In the genomic region with DNA sequence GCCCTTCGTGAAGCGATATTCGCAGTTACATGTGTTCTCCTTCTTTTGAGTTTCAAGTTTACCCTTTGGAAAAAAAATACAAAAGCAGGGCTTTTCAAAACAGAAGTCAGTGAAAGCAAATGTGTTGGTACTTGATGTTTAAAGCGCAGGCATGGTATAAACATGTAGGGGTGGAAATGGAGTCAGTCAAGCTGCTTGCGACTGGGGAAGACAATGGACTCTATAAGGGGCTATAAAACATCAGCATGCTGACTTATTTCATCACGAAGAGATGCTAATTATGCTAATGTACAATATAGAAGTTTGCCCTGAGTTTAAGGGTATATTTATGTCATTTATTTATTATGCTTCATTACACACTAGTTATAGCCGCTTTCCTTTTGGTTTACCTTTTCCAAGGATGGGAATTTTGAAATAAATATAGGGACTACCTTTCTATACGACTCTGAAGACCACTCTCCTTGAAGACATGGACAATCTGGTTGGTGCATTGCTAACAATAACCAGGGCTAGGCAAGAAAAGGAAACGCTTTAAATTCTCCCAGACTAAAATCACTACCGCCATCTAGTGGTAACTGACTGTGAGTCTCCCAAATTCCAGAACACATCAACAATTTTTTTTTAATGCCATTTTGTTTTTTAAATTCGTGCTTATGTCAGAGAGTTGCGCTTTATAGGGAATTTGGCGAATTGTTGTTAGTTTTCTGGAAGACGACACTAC, we compare ENCODE assay signal across 7 mouse cellular contexts.
A peak's percentile ranks its signal among the peaks of the same experiment; 100 is the strongest.
DNase-seq lines count a peak whose midpoint lies in the region; ATAC-seq and TF ChIP-seq lines count a peak whose summit lies in the region.

No protein-coding gene starts in this region.

- peak; percentile 53 for DNase-seq in CH12.LX (ENCODE audit: extremely low read depth)
- peak; percentile 47 for DNase-seq in R1 (ENCODE audit: low read depth, low spot score)
- DNase-seq in stomach, postnatal 0 days (ENCODE audit: low spot score) = no peak

- no peak for TF ChIP-seq EP300 in CH12.LX (IDR thresholded peaks at IDR 0.05; ENCODE audit: low read length)
- TF ChIP-seq EP300 in stomach, postnatal 0 days (optimal IDR thresholded peaks at IDR 0.05) = no peak

- 49% methylated on average over 14 of the region's 14 CpGs for WGBS in intestine, postnatal 0 days
- 49% methylated on average over 14 of the region's 14 CpGs for WGBS in intestine, embryonic 16.5 days
- whole genome bisulfite sequencing in stomach, postnatal 0 days = 44% methylated on average over 14 of the region's 14 CpGs

- dilution Hi-C loops in CH12.LX (cut with MboI; ENCODE audit: extremely low pct_ligation_motif_present, extremely low pct_unique_long_range_greater_than_20kb, low sequenced_read_pairs) = no loop called here

- H3K4me3 ChIP-seq in intestine, postnatal 0 days (ENCODE audit: low read depth, low read length) = no peak overlapping the region
- no peak overlapping the region for H3K4me3 ChIP-seq in intestine, embryonic 16.5 days (ENCODE audit: low read length)
- no peak overlapping the region for H3K4me3 ChIP-seq in CH12.LX (replicated peaks in 1 of 3; ENCODE audit: low read depth in 2 of 3, low read length in 2 of 3, poor library complexity in 1 of 3)
- no peak overlapping the region for H3K4me3 ChIP-seq in stomach, postnatal 0 days (ENCODE audit: low read depth, low read length)

- no peaks in the 10 kb centered on the region for H3K27me3 ChIP-seq in intestine, postnatal 0 days (replicated peaks; ENCODE audit: control insufficient read depth, insufficient read depth, low read length)
- H3K27me3 ChIP-seq in intestine, embryonic 16.5 days (replicated peaks; ENCODE audit: control insufficient read depth, insufficient read depth, low read length) = no peaks in the 10 kb centered on the region
- H3K27me3 ChIP-seq in CH12.LX (replicated peaks) = no peaks in the 10 kb centered on the region
- no peaks in the 10 kb centered on the region for H3K27me3 ChIP-seq in stomach, postnatal 0 days (ENCODE audit: control insufficient read depth, insufficient read depth, low read length)

- no peak overlapping the region for H3K9ac ChIP-seq in intestine, postnatal 0 days (ENCODE audit: low read depth, low read length)
- no peak overlapping the region for H3K9ac ChIP-seq in intestine, embryonic 16.5 days (ENCODE audit: low read depth, low read length)
- no peak overlapping the region for H3K9ac ChIP-seq in CH12.LX (ENCODE audit: insufficient read depth, low read depth)
- H3K9ac ChIP-seq in stomach, postnatal 0 days (ENCODE audit: low read length) = no peak overlapping the region

- peak; percentile 71 for TF ChIP-seq CTCF in intestine, postnatal 0 days (IDR thresholded peaks at IDR 0.05; ENCODE audit: low read depth)
- TF ChIP-seq CTCF in CH12.LX (conservative IDR thresholded peaks at IDR 0.05 in 1 of 2, IDR thresholded peaks at IDR 0.05 in 1 of 2; ENCODE audit: low read depth in 2 of 2, low read length in 2 of 2) = peak; percentile 43 to 78; a peak in 3 of 4 replicates
- TF ChIP-seq CTCF in stomach, postnatal 0 days (IDR thresholded peaks at IDR 0.05; ENCODE audit: low read depth) = peak; percentile 80

- no peaks in the 10 kb centered on the region for H3K9me3 ChIP-seq in intestine, postnatal 0 days (ENCODE audit: control insufficient read depth)
- H3K9me3 ChIP-seq in intestine, embryonic 16.5 days (ENCODE audit: control insufficient read depth, low read length) = no peaks in the 10 kb centered on the region
- H3K9me3 ChIP-seq in CH12.LX (replicated peaks; ENCODE audit: low read length) = no peaks in the 10 kb centered on the region
- no peaks in the 10 kb centered on the region for H3K9me3 ChIP-seq in stomach, postnatal 0 days (ENCODE audit: control insufficient read depth, low read length)

- in situ Hi-C loops in CH12.LX (cut with MboI; ENCODE audit: low pct_ligation_motif_present, low pct_unique_long_range_greater_than_20kb, low sequenced_read_pairs) = no loop called here

- ATAC-seq in intestine, postnatal 0 days = no peak
- ATAC-seq in intestine, embryonic 16.5 days = no peak
- ATAC-seq in hematopoietic stem cell, adult 5-6 weeks (replicated peaks in 1 of 2; ENCODE audit: insufficient read depth in 1 of 2, low FRiP score in 2 of 2, low TSS enrichment in 1 of 2, low read depth in 1 of 2, poor library complexity in 2 of 2, severe bottlenecking in 2 of 2) = peak; percentile 32 to 56; a peak in 1 of 4 replicates
- ATAC-seq in stomach, postnatal 0 days (ENCODE audit: low FRiP score, low TSS enrichment) = no peak
- no peak for ATAC-seq in megakaryocyte-erythroid progenitor cell, adult 5-6 weeks (replicated peaks; ENCODE audit: low FRiP score, low TSS enrichment, poor library complexity, severe bottlenecking)

- H3K4me1 ChIP-seq in intestine, postnatal 0 days (replicated peaks; ENCODE audit: control insufficient read depth, insufficient read depth, low read length) = no peaks in the 10 kb centered on the region; the same call in 1 of the 2 replicates
- no peaks in the 10 kb centered on the region for H3K4me1 ChIP-seq in intestine, embryonic 16.5 days (ENCODE audit: control insufficient read depth, insufficient read depth, low read length)
- no peaks in the 10 kb centered on the region for H3K4me1 ChIP-seq in CH12.LX (ENCODE audit: control insufficient read depth in 1 of 2, insufficient read depth in 2 of 2)
- no peaks in the 10 kb centered on the region for H3K4me1 ChIP-seq in stomach, postnatal 0 days (replicated peaks; ENCODE audit: control insufficient read depth, insufficient read depth)

- no peak for TF ChIP-seq POLR2A in CH12.LX (IDR thresholded peaks at IDR 0.05; ENCODE audit: low read depth, low read length)

- TF ChIP-seq RAD21 in CH12.LX (IDR thresholded peaks at IDR 0.05; ENCODE audit: low read depth, low read length) = peak; percentile 75

- H3K4me2 ChIP-seq in intestine, postnatal 0 days (replicated peaks; ENCODE audit: low read depth) = no peak overlapping the region
- H3K4me2 ChIP-seq in intestine, embryonic 16.5 days (ENCODE audit: low read depth, low read length) = no peak overlapping the region
- H3K4me2 ChIP-seq in CH12.LX (ENCODE audit: insufficient read depth, low read depth, poor library complexity, severe bottlenecking) = peak overlapping the region; percentile 51; the same call in 1 of the 2 replicates
- no peak overlapping the region; the same call in 1 of the 2 replicates for H3K4me2 ChIP-seq in stomach, postnatal 0 days (replicated peaks; ENCODE audit: low read depth)

- no peak overlapping the region for H3K27ac ChIP-seq in intestine, postnatal 0 days (ENCODE audit: low read depth, low read length)
- no peak overlapping the region for H3K27ac ChIP-seq in intestine, embryonic 16.5 days (ENCODE audit: low read length)
- H3K27ac ChIP-seq in CH12.LX (ENCODE audit: insufficient read depth, low read depth) = no peak overlapping the region
- no peak overlapping the region for H3K27ac ChIP-seq in stomach, postnatal 0 days (replicated peaks)

- no peaks in the 10 kb centered on the region for H3K36me3 ChIP-seq in intestine, postnatal 0 days (ENCODE audit: control insufficient read depth, insufficient read depth)
- H3K36me3 ChIP-seq in intestine, embryonic 16.5 days (ENCODE audit: control insufficient read depth, insufficient read depth, low read length) = no peaks in the 10 kb centered on the region
- H3K36me3 ChIP-seq in CH12.LX (replicated peaks in 1 of 2; ENCODE audit: control insufficient read depth in 1 of 2, insufficient read depth in 1 of 2, low read length in 1 of 2) = no peaks in the 10 kb centered on the region
- H3K36me3 ChIP-seq in stomach, postnatal 0 days (ENCODE audit: control insufficient read depth, insufficient read depth, low read length) = no peaks in the 10 kb centered on the region

- no peaks in the 10 kb centered on the region for H3K79me2 ChIP-seq in CH12.LX (replicated peaks; ENCODE audit: control insufficient read depth, extremely low read depth, insufficient read depth, poor library complexity, severe bottlenecking)

TF ChIP-seq in CH12.LX, 34 proteins besides CTCF, POLR2A, EP300 and RAD21:
- TF ChIP-seq ZNF384 (IDR thresholded peaks at IDR 0.05; ENCODE audit: low read depth, low read length) = peak; percentile 84
- no peak for TF ChIP-seq ZKSCAN1 (IDR thresholded peaks at IDR 0.05; ENCODE audit: borderline replicate concordance, low read depth, low read length)
- TF ChIP-seq SMC3 (IDR thresholded peaks at IDR 0.05; ENCODE audit: low read depth, low read length) = peak; percentile 54

Comparison
In these comparisons a context has a peak if more than half of its experiments do, and no peak if none do; other contexts are left out.
1. ATAC-seq: peak in hematopoietic stem cell, adult 5-6 weeks (2 of 2); none in intestine, postnatal 0 days (single experiment), intestine, embryonic 16.5 days (single experiment), stomach, postnatal 0 days (single experiment) and megakaryocyte-erythroid progenitor cell, adult 5-6 weeks (single experiment).
2. Peak in every context shown above with its lines, with median percentiles within 50 percentile points of each other: CTCF ChIP-seq.